Mouse (Mus musculus) kidney, embryonic 14.5 days (tissue): ENCODE data around the gene Ints4. TPM values are rescaled to one million over a fixed set of nuclear protein-coding genes. Genes with fewer than 3 reads are reported as not detected.
"Not testable (repeated sequence)": the region's sequence is repeated elsewhere in the genome, so short reads cannot be mapped to it uniquely, and the experiment has no call there.

ENCODE experiments used
- ATAC-seq: fragments of 200-750 bp; cut with Nextera tagmentation; 2 replicates; pipeline ENCODE4 v1.8.0; 2017; ENCODE audit warnings: moderate number of reproducible peaks, mild to moderate bottlenecking, moderate TSS enrichment, moderate library complexity; ENCODE audit not compliant: low FRiP score, low TSS enrichment
- H3K27ac ChIP-seq: fragments of 300-500 bp; sonication (generic); 2 replicates; pipeline ENCODE4 v1.5.1; 2014; ENCODE audit warnings: low read depth, mild to moderate bottlenecking, low read length, moderate library complexity, mixed read lengths
- H3K27me3 ChIP-seq: fragments of 300-500 bp; sonication (generic); 2 replicates; pipeline ENCODE4 v1.6.1; 2014; ENCODE audit warnings: mild to moderate bottlenecking, low read length; ENCODE audit not compliant: control insufficient read depth, insufficient read depth
- H3K36me3 ChIP-seq: fragments of 300-500 bp; sonication (generic); 2 replicates; pipeline ENCODE4 v1.6.1; 2014; ENCODE audit warnings: low read length, mixed read lengths; ENCODE audit not compliant: control insufficient read depth, insufficient read depth
- H3K4me1 ChIP-seq: fragments of 300-500 bp; sonication (generic); 2 replicates; pipeline ENCODE4 v1.6.1; 2014; ENCODE audit warnings: low read length, mixed read lengths; ENCODE audit not compliant: control insufficient read depth, insufficient read depth
- H3K4me2 ChIP-seq: fragments of 300-500 bp; sonication (generic); replicated peaks from 2 replicates; pipeline ENCODE4 v1.6.1; 2014; ENCODE audit warnings: low read depth, mild to moderate bottlenecking, low read length
- H3K4me3 ChIP-seq: fragments of 300-500 bp; sonication (generic); 2 replicates; pipeline ENCODE4 v1.5.1; 2014; ENCODE audit warnings: mild to moderate bottlenecking, low read length
- H3K9ac ChIP-seq: fragments of 300-500 bp; sonication (generic); 2 replicates; pipeline ENCODE4 v1.6.1; 2014; ENCODE audit warnings: low read depth, mild to moderate bottlenecking, low read length, moderate library complexity
- H3K9me3 ChIP-seq: fragments of 300-500 bp; sonication (generic); 2 replicates; pipeline ENCODE4 v1.6.1; 2016; ENCODE audit warnings: low read length; ENCODE audit not compliant: control insufficient read depth
- WGBS: fragments of 180-500 bp; shearing (Covaris S2); extraction: QIAGEN DNeasy Blood & Tissue Kit; methylation state at CpG from one replicate; pipeline ENCODE4 v1.1.7; 2014; 5-methylcytosine and 5-hydroxymethylcytosine counted together
- polyA plus RNA-seq: library from polyadenylated mRNA; unstranded; fragments of >200 nt; fragmentation: Nextera tagmentation; extraction: Ambion mirVana; gene quantifications from 2 replicates; pipeline ENCODE4 v1.2.1, GENCODE M21; 2014

Ints4 gene
- 42.4 and 61.5 TPM in 2 replicates for polyA plus RNA-seq

- Histone ChIP-seq H3K4me2 (peak within 1 kb of the TSS; percentile 52), H3K4me1 (peaks cover 9% of the 10 kb centered on the region), H3K4me3 (peak within 1 kb of the TSS; percentile 83), H3K9me3 (no peaks in the 10 kb centered on the region), H3K36me3 (peaks cover 12% of the 10 kb centered on the region), H3K27ac (peak within 1 kb of the TSS; percentile 70), H3K27me3 (no peaks in the 10 kb centered on the region), H3K9ac (peak within 1 kb of the TSS; percentile 75)
- WGBS: under 1% methylated on average over 24 of the region's 24 CpGs
- peak; percentile 100 for ATAC-seq
Measured at GRCm38 (mm10) chr7:97480821-97481339, at the start of gene Ints4. Ints4 (plus strand) TSS chr7:97480956.

GRCm38 (mm10) chr7:97433517-97433916, 47.2 kb upstream of the Ints4 start:
- not testable (repeated sequence) for H3K36me3 ChIP-seq, H3K27me3 ChIP-seq, H3K27ac ChIP-seq, H3K4me1 ChIP-seq, H3K4me2 ChIP-seq, H3K4me3 ChIP-seq, ATAC-seq, H3K9me3 ChIP-seq, H3K9ac ChIP-seq
- 70% methylated on average over 3 of the region's 3 CpGs for WGBS

DNA sequence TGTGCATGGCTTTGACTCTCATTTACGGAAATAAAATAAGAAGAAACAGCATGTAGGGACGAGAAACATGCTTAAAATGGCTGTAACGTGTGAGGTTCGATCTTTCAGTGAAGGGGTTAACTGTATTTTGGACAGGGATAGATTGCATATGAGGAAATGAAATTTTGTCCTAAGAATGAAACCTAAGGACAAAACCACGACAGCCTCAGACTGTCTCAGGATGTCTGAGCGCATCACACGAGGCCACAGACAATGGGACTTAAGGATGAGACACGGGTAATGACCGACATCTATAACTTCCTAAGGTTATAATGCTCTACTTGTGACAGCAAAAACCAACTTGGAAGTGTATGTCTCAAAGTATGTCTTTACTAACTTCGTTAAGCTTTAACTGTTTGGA, 46.2 kb upstream of the Ints4 start:
- Histone ChIP-seq H3K4me1 (peaks cover 5% of the 10 kb centered on the region; the same call in 1 of the 2 replicates), H3K4me3 (no peak overlapping the region), H3K9me3 (no peaks in the 10 kb centered on the region), H3K36me3 (no peaks in the 10 kb centered on the region), H3K4me2 (no peak overlapping the region), H3K9ac (no peak overlapping the region), H3K27ac (no peak overlapping the region), H3K27me3 (no peaks in the 10 kb centered on the region)
- WGBS: 84% methylated on average over 10 of the region's 10 CpGs
- no peak for ATAC-seq

DNA sequence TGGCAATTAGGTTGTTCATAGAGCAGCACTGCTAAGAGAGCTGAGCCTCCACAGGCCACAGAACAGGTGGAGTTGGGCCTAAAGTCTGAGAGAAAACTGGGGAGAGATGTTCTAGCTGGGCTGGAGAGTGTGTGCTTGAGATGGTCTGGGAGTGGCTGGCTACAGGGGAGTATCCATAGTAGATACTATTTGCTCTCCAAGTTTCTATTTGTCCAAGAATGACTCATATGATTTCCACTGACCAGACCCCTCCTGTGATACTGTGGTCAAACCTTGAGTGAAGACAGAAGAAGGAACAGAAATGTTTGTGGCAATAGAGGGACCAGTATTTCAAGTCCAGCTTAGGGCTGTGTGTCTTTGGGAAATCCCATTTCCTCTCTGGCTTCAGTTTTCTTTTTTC, 41.8 kb upstream of the Ints4 start:
- H3K4me3 ChIP-seq: no peak overlapping the region
- no peaks in the 10 kb centered on the region for H3K36me3 ChIP-seq
- H3K27ac ChIP-seq: no peak overlapping the region
- H3K27me3 ChIP-seq: no peaks in the 10 kb centered on the region
- no peak overlapping the region for H3K9ac ChIP-seq
- no peak for ATAC-seq
- H3K9me3 ChIP-seq: no peaks in the 10 kb centered on the region
- no peak overlapping the region for H3K4me2 ChIP-seq
- no peaks in the 10 kb centered on the region for H3K4me1 ChIP-seq

GRCm38 (mm10) chr7:97446171-97446925, 34.4 kb upstream of the Ints4 start:
- Histone ChIP-seq H3K4me2 (no peak overlapping the region), H3K4me1 (no peaks in the 10 kb centered on the region), H3K36me3 (no peaks in the 10 kb centered on the region), H3K4me3 (no peak overlapping the region), H3K9ac (no peak overlapping the region), H3K27ac (no peak overlapping the region), H3K9me3 (no peaks in the 10 kb centered on the region), H3K27me3 (no peaks in the 10 kb centered on the region)
- 38% methylated on average over 6 of the region's 6 CpGs for WGBS
- ATAC-seq: 0 out of 2 replicates have a peak, but pooled peaks have one; percentile 43

DNA sequence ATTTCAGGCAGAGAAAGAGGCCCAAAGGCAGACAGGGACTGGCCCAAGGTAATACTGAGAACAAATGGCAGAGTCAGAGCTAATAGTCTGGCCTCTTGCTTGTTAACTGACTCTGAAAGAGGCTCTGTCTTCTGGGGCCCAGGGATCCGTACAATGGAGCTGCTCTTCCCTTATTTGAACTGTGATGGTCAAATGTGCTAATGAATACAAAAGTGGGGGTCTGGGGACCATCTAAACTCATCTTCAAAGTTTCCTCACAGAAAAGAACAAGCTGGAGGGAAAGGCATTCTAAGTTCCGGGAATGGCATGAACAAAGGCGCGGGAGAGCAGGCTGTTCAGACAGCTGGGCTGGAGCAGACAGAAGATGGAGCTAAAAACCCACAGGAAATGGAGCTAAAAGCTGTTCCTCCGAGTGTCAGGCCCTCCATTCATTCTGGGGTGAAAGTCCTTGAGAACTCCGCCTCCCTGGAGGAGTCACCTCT, 33.7 kb upstream of the Ints4 start:
- no peaks in the 10 kb centered on the region for H3K4me1 ChIP-seq
- no peak overlapping the region for H3K4me2 ChIP-seq
- no peak overlapping the region for H3K27ac ChIP-seq
- 67% methylated on average over 6 of the region's 6 CpGs for WGBS
- no peak overlapping the region for H3K9ac ChIP-seq
- no peak overlapping the region for H3K4me3 ChIP-seq
- no peaks in the 10 kb centered on the region for H3K36me3 ChIP-seq
- no peaks in the 10 kb centered on the region for H3K9me3 ChIP-seq
- no peak for ATAC-seq
- H3K27me3 ChIP-seq: no peaks in the 10 kb centered on the region

DNA sequence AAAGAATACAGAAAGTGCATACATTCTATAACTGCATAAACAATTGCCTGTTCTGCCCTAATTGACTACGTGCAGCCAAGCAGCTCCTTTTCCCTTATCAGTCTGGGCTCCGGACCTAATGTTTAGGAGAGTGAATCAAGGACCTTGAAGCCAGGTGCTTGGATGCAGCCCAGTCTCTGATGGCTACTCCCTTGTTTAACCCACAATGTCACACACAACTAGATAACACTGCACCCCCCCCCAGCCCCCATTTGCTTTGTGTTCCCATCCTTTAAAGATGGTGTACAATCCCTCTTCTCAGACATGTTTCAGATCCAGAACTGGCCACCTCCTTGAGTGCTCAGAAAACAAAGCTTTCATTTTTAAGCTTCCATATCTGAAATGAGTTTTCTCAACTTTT, 29.7 kb upstream of the Ints4 start, which contains the start of gene Kctd14:
Gene Kctd14, plus strand, starts transcription at position 301 of the 400 bp plus-strand sequence.
- H3K27ac ChIP-seq: not testable (repeated sequence)
- WGBS: 71% methylated on average over 2 of the region's 2 CpGs

DNA sequence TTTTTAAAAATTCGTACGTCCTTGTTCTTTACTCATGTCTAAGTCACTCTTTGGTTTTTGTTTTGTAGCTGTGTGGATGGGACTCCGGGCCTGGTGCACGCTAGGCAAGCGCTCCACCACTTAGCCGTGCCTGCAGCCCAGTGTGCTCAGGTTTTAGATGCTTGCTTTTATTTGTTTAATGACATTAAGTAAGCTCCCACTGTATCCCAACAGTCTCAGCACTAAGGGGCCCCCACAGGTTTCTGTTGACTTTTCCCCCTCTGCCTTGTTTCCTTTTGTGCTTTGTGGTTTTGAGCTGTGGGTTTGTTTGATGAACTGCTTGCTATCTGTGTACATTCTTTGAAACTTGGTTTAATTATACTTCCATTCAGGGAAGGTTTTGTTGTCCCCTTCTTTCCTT, 28.6 kb upstream of the Ints4 start:
- H3K36me3 ChIP-seq: no peaks in the 10 kb centered on the region
- H3K9me3 ChIP-seq: no peaks in the 10 kb centered on the region
- WGBS: 79% methylated on average over 6 of the region's 6 CpGs
- no peak overlapping the region for H3K4me2 ChIP-seq
- H3K27ac ChIP-seq: no peak overlapping the region
- ATAC-seq: no peak
- no peak overlapping the region for H3K4me3 ChIP-seq
- H3K9ac ChIP-seq: no peak overlapping the region
- H3K27me3 ChIP-seq: no peaks in the 10 kb centered on the region
- H3K4me1 ChIP-seq: peaks cover 5% of the 10 kb centered on the region; the same call in 1 of the 2 replicates

More for the DNA sequence above, 29.7 kb upstream of the Ints4 start, which contains the start of gene Kctd14:
- H3K36me3 ChIP-seq, H3K4me1 ChIP-seq, H3K4me3 ChIP-seq, H3K9ac ChIP-seq, H3K4me2 ChIP-seq, ATAC-seq, H3K27me3 ChIP-seq, H3K9me3 ChIP-seq: not testable (repeated sequence)
